Mouse (Mus musculus) CD8-positive naive resting alpha-beta T cell, adult 2 months (primary cell): ENCODE measurements around the gene Atxn1.
A peak's percentile ranks its signal among the peaks of the same experiment; 100 is the strongest.

Experiments used
- DNase-seq, 2 experiments: peaks; one replicate each; pipeline ENCODE4 v3.0.0; 2022; ENCODE audit warnings: low read depth in 2 of 2, low spot score in 2 of 2

Atxn1 gene

DNA sequence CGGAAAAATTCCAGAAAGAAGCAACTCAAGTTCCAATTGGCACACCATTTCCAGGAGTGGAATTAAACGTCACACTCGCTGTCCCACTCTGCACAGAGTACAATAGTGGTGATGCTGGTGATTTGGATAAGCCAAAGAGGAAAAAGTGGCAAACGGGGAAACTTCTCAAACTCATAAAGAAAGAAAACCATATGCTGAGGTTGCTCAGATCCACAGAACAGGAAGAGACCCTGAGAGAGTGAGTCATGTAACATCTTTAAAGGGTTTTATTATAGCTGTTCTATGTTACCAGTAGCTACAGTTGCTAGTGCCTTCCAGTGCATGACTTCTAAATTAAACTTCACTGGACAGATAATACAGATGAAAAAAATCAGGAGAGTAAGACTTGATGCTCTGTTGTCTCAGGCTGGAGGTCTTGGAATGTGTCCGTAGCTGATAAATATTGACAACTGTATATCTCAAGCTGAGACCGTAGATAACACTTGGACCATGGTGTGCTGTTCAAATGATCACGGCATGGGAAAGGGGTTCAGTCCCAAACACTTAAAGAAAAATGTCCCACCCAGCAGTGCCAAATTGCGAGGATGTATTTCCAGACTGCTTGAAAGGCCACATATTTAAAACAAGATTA is 98.1 kb downstream of the Atxn1 start:
- no peak for DNase-seq

DNA sequence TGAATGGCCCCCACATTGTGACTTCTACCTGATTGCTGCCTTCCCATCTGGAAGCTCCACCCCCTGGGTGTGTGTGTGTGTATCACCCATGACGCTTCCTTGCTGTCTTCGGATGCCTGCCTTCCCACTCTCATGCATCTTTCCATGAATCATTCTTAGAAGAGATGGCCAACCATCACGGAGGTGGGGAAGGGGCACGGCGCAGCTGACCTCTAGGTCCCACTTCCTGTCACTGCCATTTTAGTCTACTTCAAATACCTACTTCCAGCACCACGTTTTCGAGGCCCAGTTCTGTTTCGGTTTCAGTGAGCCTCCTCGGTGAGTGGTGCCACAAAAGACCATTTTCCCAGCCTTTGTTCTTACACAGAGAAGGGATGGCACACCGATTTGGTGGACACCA is 99.2 kb downstream of the Atxn1 start:
- DNase-seq: no peak

DNA sequence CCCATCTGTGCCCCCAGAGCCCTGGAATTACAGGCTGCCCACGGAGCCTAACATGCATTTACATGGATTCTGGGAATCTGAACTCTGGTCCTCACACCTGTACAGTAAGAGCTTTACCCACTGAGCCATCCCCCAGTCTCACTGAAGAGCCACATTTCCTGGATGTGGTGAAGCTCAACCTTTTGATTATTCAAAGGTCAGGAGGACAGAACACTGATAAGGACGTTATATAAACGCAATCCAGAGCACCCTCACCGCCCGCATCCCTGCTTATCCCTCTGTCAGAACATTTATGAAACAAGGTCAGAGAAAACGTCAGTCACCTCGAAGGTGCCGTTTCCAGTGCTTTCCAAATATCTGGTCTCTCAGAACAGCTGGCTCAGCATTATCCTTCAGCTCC is 101.0 kb downstream of the Atxn1 start:
- no peak for DNase-seq

DNA sequence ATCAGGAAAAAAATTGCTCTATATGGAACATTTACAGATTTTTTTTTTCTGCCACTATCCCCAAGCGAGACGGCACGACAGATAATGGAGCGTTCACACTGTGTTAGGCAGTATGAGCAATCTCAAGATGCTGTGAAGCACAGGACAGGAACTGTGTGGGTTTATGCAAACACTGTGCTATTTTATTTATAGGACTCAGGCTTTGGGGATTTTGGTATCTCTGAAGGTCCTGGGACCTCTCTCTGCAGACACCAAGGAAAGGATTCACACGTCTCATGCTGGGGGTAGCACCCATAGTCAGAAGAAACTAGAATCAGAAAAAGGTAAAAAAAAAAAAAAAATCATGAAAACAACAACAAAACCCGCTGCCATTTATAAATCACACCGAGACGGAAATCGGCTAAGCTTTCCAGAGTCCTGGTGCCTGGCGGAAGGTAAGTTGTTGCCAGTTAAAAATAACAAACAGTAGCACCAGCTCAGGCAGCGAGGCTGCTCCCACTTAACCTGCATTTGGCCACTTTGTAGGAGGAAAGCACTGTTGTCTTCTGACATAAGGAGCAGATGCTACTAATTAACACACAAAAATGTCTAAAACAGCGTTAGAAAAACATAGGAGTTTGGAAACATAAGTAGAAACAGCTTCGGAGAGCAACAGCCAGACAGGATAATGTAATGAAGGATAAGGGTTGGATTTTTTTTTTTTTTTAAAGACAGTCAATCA is 102.8 kb downstream of the Atxn1 start:
- no peak for DNase-seq

DNA sequence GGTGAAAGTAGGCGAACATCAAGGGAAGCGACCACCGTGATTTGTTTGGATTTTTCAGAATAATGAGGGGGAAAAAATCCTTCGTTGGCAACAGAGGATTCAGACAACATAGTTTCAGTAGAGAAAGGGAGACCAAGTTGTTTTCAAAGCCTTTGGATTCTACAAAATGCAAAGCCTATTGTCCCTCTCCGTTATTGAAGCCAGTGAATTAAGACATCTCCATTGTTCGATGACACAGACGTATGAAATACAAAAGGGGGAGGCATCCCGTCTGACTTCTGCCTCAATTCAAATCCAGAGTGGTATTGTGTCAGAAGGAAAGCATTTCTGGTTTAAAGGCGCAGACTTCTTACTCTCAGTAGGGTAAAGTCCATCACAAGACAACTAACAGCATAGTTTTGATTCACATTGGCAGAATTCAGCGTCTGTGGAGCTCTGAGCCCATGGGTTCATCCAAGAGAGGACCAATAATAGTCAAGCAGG is 103.7 kb downstream of the Atxn1 start:
- DNase-seq: no peak

DNA sequence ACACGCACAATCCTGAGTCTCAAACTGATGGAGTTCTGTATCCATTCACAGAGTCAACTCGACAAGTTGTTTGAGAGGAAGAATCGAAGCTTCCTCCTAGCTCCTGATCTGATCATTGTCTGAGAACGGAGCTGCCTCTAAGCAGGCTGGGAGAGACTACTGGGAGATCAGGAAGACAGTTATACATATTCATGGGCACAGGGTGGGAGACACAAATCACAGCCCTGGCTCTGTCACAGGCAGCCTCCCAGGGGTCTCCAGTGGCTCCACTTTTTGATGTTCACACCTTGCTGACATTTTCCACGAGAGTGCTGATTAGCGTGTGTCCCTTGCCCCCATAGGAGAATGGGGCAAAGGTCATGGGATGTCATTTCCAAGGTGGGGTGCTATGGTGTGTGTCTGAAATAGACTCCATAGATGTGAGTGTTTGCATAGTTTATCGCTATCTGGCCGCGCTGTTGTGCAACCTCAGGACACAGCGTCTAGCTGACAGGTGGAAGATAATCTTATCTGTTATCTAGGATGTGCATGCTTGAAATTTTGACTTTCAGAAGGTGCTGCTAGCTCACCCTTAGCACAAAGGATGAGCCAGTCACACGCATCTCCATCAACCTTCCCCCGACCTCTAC is 105.6 kb downstream of the Atxn1 start:
- DNase-seq: no peak

DNA sequence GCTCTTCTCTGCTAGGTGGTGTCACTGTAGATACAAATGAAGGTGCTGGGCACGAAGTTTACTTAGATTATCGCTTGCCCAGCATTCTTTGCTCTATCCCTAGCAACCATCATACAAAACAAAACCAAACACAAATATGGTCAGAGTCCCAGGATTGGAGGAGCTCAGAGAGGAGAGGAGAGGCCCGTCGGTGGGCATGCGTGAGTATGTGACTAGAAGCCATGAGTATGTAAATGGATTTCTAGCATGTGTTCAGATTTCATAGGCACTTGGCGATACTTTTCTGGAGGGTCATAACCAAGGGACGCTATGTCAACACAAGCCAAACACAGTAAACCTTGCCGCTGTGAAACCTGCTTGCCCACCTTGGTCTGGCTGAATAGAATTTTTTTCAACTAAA is 107.4 kb downstream of the Atxn1 start:
- DNase-seq: no peak

DNA sequence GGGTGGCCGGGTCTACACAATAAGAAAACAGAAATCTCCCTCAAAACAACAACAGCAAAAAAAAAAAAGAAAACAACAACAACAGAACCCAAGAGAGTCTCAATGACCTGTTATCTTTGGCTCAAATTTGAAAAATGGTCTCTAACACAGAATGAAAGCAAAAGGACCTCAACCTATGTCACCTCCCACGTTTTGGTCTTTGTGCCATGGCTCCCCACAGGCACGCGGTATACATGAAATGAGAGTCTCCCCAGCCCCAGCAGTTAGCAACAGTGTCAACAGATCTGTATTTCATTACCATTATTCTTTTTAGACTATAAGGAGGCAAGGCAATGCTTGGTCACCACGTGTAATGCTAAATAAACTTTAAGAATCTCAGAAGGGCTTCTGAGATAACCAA is 110.3 kb downstream of the Atxn1 start:
- DNase-seq: no peak

DNA sequence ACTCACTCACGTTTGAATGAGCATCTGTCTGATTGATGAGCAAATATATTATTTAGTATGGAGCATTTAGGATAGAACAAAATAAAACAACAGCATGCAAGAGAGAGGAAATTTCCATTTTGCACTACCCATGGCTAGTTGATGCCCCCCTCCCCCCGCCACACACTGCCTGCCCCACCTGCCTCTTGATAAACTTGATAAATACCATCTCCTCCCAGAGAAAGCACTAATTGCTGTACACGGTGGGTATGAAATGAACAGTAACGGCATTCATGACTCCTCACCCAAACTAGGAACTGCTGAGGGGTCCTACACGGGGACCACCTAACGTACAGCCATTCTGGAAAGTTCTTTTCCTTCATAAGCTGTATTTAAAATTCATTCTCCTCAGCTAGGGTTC is 111.1 kb downstream of the Atxn1 start:
- DNase-seq: no peak

DNA sequence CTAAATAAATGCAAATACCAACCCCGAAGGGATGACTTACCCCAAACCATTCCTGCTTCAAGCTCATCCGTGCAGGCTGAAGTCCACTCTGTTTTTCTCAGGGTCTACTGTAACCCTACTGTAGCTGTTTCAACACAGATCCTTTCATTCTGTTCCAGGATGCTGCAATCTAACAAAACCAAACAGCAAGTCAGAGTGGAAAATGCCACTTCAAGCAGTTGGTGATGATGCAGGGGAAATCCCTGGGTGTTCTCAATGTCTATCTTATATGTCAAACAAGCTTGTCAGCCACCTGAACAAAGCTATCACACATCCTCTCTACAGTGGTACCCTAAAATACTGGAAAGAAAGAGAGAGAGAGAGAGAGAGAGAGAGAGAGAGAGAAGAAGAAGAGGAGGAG is 112.5 kb downstream of the Atxn1 start:
- peak in 1 of 2 experiments; percentile 24 for DNase-seq

DNA sequence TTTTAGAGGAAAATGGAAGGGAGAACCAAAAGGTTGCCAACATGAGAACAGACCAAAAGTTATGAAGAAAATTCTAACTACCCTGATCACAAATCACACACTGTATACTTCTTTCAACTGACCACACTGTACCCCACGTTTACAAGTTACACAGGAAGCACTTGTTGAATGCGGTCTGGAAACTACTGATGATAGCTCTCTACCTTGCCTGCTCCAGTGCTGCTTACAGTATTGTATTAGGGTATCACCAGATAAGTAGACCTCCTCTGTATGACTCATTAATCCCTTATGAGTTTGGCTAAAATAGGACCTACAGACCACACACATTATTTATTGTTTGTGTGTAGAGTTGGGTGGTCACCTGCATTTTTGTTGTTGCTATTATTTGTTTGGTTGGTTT is 113.1 kb downstream of the Atxn1 start:
- DNase-seq: no peak

DNA sequence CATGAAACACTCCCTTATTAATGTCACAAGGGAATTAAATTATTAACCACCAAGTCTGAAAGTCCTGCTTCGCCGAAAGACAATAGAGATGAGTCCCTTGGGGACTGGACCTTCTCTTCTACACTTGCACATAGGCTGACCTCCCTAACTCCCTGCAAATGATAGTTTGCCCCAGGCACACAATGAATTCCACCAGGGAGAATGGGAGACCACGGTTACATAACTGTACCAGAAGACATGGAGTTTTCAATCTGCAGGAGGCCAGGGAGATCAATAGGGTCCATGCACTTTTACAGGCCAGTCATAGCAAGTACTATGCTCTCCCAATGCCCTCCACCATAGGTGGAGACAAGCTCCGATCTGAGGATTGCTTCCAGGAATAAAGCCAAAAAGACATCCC is 113.7 kb downstream of the Atxn1 start:
- DNase-seq: no peak

DNA sequence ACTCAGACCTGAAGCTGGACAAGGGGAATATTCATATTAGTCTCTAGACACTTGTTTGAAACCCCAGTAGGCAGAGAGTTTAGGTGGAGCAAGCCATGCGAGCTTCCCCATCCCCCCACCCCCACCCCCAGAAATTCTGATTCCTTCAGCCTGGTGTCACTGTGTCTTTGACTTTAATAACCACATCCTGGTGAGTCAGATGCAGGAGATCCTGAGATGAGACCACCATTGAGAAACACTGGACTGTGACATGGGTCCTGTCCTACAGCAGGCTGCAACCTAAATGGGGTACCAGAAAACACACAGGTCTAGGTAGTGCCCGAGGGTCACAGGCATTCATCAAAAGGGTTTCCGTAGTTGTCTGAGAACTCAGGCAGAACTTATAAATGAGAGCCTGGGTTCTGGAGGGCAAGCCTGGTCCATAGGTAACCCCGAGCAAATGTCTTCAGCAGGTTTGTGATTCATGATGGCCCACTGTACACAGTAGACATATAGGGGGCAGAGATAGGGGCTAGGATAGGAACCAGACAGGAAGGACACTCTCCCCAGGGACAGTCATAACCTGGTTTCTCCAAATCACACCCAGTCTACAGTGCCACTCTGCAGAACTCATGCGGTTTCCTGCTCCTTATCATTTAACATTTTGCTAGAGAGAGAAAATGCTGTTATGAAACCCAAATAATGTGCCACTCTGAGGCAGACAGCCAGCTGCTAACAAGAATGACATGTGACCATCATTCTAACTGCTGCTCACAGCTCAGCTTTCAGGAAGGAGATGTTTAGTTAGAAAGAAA is 114.4 kb downstream of the Atxn1 start:
- peak in 1 of 2 experiments; percentile 20 for DNase-seq

DNA sequence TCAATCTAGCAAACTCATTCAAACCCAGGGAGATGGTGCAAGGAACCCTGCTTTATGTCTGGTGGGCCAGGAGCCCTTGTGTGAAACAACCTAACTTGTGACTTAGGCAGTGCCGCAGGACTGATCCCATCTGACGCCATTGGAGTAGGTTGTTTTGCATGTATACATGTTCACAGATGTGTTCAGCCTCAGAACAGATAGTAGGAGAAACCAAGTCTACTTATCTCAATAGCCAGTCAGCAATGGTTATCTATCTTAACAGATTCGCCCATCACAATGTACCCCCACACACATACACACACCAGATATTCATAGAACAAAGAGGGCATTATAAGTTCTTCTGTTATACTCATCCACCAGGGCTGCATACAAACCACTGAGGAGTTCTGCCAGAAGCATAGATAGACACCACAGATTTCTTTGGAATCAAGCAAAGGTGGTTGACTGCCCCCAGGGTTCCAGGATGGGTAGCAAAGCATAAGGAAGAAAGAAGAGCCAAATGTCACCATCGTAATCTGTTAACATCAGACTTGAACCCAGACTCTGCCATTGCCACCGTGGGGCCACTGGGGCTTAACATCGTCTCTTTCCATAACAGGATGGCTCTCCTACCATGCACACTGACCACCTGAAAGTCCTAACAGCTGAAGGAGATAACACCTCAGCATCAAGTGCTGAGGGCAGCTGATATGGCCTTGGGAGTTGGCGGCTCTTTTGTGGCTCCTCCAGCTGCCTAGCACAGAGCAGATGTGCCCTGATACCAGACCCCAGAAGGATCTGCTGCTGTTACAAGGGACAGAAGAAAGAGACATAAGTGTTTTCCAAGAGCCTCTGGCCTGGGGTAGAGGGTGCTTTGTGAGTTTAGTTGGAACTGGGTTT is 115.4 kb downstream of the Atxn1 start:
- no peak for DNase-seq

DNA sequence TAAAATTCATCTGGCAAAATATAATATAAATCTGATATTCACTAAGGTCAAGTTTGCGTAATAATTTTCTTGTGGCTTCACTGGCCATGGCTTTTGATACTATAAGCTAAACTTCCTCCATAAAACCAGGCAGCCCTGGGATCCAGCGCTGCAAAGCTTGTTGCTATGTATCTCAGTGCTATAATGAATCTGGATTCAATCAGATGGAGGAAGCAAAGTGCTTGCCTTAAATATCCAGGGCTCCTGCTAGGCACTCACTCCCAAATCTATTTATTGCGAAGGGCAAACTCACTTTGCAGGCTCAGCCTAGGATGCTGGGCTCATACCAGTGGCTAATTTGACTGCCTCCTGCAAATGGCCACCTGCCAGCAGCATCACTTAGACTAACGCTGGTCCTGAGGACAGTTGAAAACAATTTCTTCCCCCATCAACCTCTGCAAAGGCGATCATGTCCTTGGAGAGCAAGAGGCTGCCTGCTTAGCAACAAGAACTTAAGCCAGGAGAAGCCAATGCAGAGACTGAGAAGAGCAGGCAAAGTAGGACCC is 122.2 kb downstream of the Atxn1 start:
- no peak for DNase-seq

DNA sequence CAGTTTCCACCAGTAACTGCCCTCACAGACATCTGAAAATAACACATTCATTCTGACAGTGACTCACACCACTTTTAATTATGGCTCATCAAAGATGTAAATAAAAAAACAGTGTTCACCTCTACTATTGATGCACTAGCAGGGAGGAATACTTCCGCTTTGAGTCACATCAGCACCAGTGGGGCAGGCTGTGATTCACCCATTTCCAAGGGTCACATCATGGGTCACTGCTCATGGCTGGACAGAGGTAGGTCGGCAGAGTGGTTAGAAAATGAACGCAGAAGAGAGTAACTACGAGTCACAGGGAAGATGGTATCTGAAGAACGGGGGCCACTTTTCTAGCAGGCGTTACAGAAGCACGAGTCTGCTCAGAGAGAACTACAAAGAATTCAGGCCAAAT is 124.9 kb downstream of the Atxn1 start:
- no peak for DNase-seq

DNA sequence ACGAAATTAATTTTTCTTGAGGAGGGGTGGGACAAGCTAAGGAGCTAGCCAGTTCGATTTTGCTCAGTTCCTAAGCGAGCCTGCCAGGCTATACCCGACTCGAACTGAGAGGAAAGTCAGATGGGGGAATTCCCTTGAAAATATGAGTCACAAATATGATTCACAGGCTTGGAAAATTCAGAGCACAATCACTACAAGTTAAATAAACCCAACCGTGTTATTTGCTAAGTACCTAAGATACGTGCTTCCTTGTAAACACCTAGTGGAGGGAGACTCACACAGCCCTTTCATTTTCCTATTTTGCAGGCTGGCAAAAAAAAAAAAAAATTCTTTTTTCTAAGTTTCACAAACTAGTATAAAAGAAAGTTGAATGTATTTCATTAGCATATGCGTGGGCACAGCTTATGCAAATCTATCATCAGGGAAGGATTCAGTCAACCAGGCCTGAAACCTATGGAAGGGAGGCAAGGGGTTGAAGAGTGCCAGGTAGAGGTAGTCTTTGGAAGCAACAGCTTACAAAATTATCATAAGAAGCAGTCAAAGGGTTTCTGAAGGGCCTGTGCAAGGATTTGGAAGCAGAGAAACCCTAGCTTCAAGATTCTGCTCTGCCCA is 127.1 kb downstream of the Atxn1 start:
- no peak for DNase-seq

DNA sequence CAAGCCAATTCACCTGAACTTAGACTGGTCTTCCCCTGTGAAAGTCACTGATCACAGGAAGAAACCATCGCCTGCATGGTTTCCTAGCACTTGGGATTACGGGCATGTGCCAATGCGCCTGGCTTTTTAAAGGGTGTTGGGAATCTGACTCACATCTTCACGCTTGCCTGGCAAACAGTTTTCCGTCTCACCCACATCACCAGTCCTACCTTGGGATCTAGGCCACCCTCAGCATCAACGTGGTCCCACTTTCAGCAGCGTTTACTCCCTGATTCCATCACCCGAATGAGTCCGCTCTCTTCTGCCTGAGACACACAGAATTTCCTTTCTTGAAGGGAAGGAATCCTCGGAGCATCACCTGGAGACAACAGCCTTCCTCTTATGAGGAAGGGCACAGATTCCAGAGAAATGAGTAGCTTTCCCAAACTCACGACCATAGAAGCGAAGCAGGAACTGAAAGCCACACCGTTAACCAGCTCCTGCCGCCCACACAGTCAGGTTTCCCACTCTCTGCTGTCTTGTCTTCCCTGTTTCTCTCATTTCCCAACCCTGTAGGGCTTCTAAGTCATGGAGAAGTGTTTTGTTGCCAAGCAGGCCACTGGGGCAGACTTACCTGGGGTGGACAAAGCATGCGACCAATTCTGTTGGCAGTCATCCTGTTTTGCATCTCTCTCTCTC is 128.3 kb downstream of the Atxn1 start:
- no peak for DNase-seq

DNA sequence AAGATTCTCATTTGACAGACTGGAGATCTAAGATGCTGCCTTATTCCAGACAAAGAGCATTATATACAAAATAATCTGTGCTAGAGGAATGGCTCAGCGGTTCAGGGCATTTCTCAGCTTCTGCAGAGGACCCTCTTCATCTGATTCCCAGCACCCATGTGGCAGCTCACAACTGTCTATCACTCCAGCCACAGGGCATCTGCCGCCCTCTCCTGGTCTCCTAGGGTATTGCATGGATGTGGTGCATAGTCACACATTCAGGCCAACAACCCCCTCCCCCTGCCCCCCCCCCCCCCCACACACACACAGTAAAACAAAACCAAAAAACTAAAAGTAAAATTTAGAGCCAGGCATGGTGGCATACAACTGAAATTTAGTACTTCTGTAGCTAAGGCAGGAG is 130.5 kb downstream of the Atxn1 start:
- DNase-seq: no peak
